Mouse (Mus musculus): ENCODE measurements around the gene Iqsec3. TPM values are rescaled to one million over a fixed set of nuclear protein-coding genes. Genes with fewer than 3 reads are reported as not detected.

Gene Iqsec3
- 21.0 and 23.9 TPM in 2 replicates for polyA plus RNA-seq (2021; fragmentation: Nextera tagmentation)
- long read RNA-seq, experiment 1, partial matches to known transcripts: 9 of 43 reads
- long read RNA-seq, experiment 1, other reads (novel, unspliced or antisense): 34 of 43 reads
- long read RNA-seq, experiment 2, full-length matches to known transcripts: 4 of 83 reads
- long read RNA-seq, experiment 2, partial matches to known transcripts: 8 of 83 reads
- long read RNA-seq, experiment 2, other reads (novel, unspliced or antisense): 71 of 83 reads

DNA sequence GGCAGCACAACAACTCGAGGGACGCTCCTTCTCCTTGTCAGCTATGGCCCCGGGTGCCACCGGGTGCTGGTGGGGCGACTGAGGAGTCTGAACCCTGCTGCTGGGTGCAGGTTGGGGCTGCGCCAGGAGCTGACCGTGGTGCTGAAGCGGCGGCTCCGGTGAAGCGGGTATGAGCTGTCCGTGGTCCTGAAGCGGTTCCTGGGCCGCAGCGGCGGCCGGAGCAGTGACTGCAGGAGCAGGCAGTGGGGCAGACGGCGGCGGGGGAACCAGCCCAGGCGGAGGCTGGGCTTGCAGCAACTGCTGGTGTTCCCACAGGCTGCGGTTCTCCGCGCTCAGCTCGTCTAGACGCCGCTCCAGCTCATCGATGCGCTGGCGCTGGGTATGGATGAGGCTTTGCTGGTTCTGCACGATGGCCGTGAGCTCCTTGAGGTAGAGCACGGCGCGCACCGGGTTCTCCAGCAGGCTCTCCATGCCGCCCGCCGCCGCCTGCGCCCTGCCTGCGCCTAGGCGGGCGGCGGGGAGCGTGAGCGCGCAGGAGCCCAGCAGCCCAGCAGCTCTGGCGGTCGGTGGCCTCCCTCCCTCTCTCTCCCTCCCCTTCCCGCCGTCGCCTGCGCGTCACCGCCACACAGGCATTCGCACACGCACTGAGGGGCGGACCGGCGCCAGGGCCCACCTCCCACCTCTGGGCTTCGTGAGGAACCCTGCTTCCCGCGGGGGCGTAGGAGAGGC, at the start of gene Iqsec3:
Gene Iqsec3 (minus strand): TSS at position 586 of the 729 bp plus-strand sequence.

DNA sequence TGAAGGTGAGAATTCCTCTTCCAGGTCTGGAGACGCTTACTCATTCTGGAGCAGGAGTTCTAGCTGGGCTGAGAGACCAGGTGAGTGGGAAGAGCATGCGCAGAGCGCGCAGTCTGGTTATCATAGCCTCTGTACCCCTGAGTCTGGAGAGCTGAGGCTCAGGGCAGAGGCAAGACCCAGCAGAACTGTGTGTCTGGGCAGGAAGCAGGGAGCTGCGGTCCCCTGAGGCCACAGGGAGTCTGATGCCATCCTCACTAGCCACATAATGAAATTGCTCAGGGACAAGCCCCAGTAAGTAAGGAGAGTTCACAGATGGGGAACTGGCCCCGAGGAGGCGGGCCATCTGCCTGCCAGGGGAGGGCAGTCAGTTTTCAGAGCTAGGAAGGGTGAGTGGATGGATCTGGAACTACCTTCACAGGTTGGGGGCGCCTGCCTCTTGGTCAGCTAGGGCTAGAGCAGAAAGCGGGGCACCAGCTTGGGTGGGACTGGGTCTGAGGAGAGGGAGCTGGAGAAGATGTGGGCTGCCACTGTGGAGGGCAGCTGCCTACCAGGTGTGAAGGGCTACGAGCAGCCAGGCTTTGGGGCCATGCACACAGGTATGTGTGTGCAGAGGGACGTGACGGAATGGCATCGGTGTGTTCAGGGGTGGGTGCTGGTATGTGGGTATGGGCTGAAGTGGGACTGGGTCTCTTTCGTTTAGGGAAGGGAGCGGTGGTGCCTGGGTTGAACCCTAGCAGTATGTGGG, 130.3 kb downstream of the Iqsec3 start, which contains the start of gene Slc6a12:
Gene Slc6a12 (plus strand): TSS at position 51 of the 745 bp plus-strand sequence.

Small RNA genes lying within 50 kb of the gene (microRNA-seq; reads per million reads assigned to microRNA genes)
- gene Gm24855: not detected

Other genes starting within 250 kb of the Iqsec3 start
- 2.2 and 3.8 TPM in 2 replicates for gene Usp18, start 227.8 kb downstream of the Iqsec3 start, polyA plus RNA-seq (2021; fragmentation: Nextera tagmentation)
- 8.0 and 18.8 TPM in 2 replicates for gene Slc6a13, start 173.5 kb downstream of the Iqsec3 start, polyA plus RNA-seq (2021; fragmentation: Nextera tagmentation)
- gene Slc6a12, start 130.6 kb downstream of the Iqsec3 start, polyA plus RNA-seq (2021; fragmentation: Nextera tagmentation): 0.23 and 0.84 TPM in 2 replicates
- 0.85 and 5.9 TPM in 2 replicates for gene A2m, start 161.7 kb upstream of the Iqsec3 start, polyA plus RNA-seq (2021; fragmentation: Nextera tagmentation)